Mouse (Mus musculus) liver, postnatal 0 days (tissue): ENCODE measurements around the gene Atg2b. TPM values are rescaled to one million over a fixed set of nuclear protein-coding genes. Genes with fewer than 3 reads are reported as not detected.
A peak's percentile ranks its signal among the peaks of the same experiment; 100 is the strongest.

ENCODE experiments used
- ATAC-seq: fragments of 200-750 bp; cut with Nextera tagmentation; 2 replicates; pipeline ENCODE4 v1.8.0; 2017; ENCODE audit warnings: mild to moderate bottlenecking, moderate library complexity
- DNase-seq: peaks from one replicate; pipeline ENCODE4 v3.0.0-alpha.2; 2016
- H3K27ac ChIP-seq: fragments of 300-500 bp; sonication (generic); 2 replicates; pipeline ENCODE4 v1.5.1; 2014; ENCODE audit warnings: antibody characterized with exemption, moderate library complexity, mild to moderate bottlenecking, low read depth
- H3K27me3 ChIP-seq: fragments of 300-500 bp; sonication (generic); 2 replicates; pipeline ENCODE4 v1.6.1; 2014; ENCODE audit warnings: low read length, control low read depth, mixed read lengths; ENCODE audit not compliant: insufficient read depth
- H3K36me3 ChIP-seq: fragments of 300-500 bp; sonication (generic); replicated peaks from 2 replicates; pipeline ENCODE4 v1.6.1; 2014; ENCODE audit warnings: mild to moderate bottlenecking, control low read depth, low read length, moderate library complexity, mixed read lengths; ENCODE audit not compliant: insufficient read depth
- H3K4me1 ChIP-seq: fragments of 300-500 bp; sonication (generic); 2 replicates; pipeline ENCODE4 v1.6.1; 2014; ENCODE audit warnings: antibody characterized with exemption, mild to moderate bottlenecking, control low read depth; ENCODE audit not compliant: insufficient read depth
- H3K4me2 ChIP-seq: fragments of 300-500 bp; sonication (generic); 2 replicates; pipeline ENCODE4 v1.6.1; 2014; ENCODE audit warnings: low read depth, mild to moderate bottlenecking, low read length, moderate library complexity, mixed read lengths
- H3K4me3 ChIP-seq: fragments of 300-500 bp; sonication (generic); 2 replicates; pipeline ENCODE4 v1.5.1; 2014; ENCODE audit warnings: low read depth, low read length
- H3K9ac ChIP-seq: fragments of 300-500 bp; sonication (generic); replicated peaks from 2 replicates; pipeline ENCODE4 v1.6.1; 2014; ENCODE audit warnings: mild to moderate bottlenecking, moderate library complexity
- H3K9me3 ChIP-seq: fragments of 300-500 bp; sonication (generic); 2 replicates; pipeline ENCODE4 v1.6.1; 2016; ENCODE audit warnings: mild to moderate bottlenecking, control low read depth, low read length, mixed read lengths
- CTCF ChIP-seq: sonication (generic); IDR thresholded peaks from 2 replicates; pipeline ENCODE4 v1.5.1; 2016; ENCODE audit warnings: antibody characterized with exemption, low read depth
- EP300 ChIP-seq: IDR thresholded peaks from 2 replicates; pipeline ENCODE4 v1.6.1; 2016; ENCODE audit warnings: antibody characterized with exemption, low read depth, mild to moderate bottlenecking
- WGBS: fragments of 180-500 bp; shearing (Covaris S2); extraction: QIAGEN DNeasy Blood & Tissue Kit; methylation state at CpG from one replicate; pipeline ENCODE4 v1.1.7; 2014; ENCODE audit not compliant: insufficient replicate concordance; 5-methylcytosine and 5-hydroxymethylcytosine counted together
- polyA plus RNA-seq: library from polyadenylated mRNA; unstranded; fragments of >200 nt; fragmentation: Nextera tagmentation; extraction: Ambion mirVana; gene quantifications from 2 replicates; pipeline ENCODE4 v1.2.1, GENCODE M21; 2015

Atg2b gene
- polyA plus RNA-seq, result 3.9 and 4.0 TPM in 2 replicates

DNA sequence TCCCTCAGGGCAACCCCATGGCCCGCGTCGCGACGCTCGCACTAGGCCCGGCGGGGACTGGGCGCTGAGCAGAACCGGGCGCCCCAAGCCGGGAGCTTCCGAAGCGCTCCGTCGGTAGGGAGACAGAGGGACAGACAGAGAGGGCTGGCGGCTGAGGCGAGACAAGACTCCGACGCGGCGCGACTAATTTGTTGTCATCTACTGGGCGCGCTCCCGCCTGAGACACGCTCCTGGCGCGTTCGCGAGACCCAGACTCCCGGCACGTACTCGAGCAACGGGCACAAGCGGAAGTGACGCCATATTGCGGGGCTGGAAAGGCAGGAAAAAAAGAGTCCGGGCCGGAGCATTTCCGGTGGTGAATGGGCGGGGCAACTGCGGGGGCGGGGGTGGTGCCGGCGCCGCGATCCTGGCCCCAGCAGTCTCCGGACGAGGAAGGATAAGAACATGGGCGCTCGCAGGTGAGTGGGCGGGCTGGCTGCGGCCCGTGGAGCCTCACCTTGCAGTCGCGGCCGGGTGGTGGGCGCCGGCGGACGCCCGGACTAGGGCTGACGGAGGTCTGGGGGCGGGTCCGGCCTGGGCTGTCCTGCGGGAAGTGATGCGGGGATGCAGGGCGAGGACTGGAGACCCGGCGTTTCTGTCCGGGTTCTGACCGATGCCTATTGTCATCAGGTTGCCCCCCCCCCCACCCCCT is at the start of gene Atg2b:
TSS of gene Atg2b (minus strand) at position 211 of the 691 bp plus-strand sequence.
- WGBS, result 1% methylated on average over 66 of the region's 73 CpGs
- Histone ChIP-seq H3K4me2 (peak within 1 kb of the TSS; percentile 98), H3K9ac (peak within 1 kb of the TSS; percentile 93), H3K4me1 (peaks cover 28% of the 10 kb centered on the region), H3K36me3 (peaks cover 6% of the 10 kb centered on the region; the same call in 1 of the 2 replicates), H3K27me3 (no peaks in the 10 kb centered on the region), H3K4me3 (peak within 1 kb of the TSS; percentile 91), H3K27ac (peak within 1 kb of the TSS; percentile 97), H3K9me3 (no peaks in the 10 kb centered on the region)
- DNase-seq (peak; percentile 98), ATAC-seq (peak; percentile 89)
- no peak for TF ChIP-seq EP300

DNA sequence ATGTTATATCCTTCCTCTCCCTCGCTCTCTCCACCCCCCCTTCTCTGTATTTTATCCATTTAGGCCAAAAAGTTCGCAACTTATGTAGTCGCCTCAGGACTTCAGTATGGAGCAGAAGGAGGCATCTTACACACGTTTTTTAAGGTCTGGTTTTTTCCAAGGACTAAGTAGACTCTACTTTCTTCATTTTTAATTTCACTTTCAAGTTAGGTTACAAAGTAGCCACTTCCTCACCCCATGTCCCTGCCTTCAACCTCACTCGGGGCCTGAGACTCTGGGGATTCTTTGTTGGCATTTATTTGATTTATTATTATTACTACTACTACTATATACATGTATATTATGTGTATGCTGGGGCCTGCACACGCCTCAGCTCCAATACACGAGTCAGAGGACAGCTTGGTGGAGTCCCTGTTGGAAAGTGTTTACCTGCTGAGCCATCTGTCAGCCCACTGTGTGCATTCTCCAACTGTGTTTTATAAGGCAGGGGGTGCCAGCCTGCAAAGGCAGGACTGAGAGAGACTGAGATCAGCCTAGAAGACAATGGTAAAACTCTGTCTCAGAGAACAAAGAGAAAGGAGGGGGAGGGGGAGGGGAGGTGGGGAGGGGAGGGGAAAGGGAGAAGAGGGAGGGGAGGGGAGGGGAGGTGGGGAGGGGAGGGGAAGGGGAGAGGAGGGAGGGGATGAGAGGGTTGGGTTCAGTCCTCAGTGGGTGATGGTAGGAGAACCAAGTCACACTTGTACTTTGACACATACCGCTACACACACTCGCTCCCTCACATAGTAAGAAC is 48.6 kb upstream of the Atg2b start:
- no peak overlapping the region for H3K4me2 ChIP-seq
- TF ChIP-seq CTCF (no peak), EP300 (no peak)
- no peak overlapping the region for H3K9ac ChIP-seq
- DNase-seq (no peak), ATAC-seq (no peak)
- no peaks in the 10 kb centered on the region for H3K27me3 ChIP-seq
- no peaks in the 10 kb centered on the region for H3K9me3 ChIP-seq
- H3K27ac ChIP-seq, result no peak overlapping the region
- peaks cover 3% of the 10 kb centered on the region for H3K4me1 ChIP-seq
- 68% methylated on average over 9 of the region's 9 CpGs for WGBS
- no peaks in the 10 kb centered on the region for H3K36me3 ChIP-seq
- H3K4me3 ChIP-seq, result no peak overlapping the region

DNA sequence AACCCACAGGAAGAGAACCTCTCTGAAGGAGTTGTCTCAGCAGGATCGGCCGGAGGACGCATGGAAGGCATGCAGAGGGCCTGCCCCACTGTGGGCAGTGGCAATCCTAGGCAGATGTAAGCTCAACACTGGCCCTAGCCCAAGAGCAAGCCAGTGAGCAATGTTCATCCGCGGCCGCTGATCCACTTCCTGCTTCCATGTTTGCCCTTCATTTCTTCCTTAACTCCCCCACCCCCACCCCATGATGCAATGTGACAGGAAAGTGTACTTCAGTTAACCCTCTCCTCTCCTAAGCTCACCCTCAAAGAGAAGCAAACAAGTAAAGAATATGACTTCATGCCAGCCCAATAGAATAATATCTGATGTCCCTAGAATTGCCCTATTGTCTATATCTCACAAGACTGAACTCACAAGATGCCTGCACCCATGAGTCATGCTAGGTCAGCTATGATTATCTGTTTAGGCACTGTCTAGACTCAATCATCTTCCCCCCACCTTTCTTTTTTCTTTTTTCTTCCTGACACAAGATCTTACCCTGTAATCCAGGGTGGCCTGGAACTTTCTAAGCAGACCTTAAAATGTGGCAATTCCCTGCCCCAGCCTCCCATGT is 45.9 kb upstream of the Atg2b start:
- Histone ChIP-seq H3K9me3 (no peaks in the 10 kb centered on the region), H3K9ac (no peak overlapping the region), H3K27me3 (no peaks in the 10 kb centered on the region), H3K4me1 (peaks cover 3% of the 10 kb centered on the region), H3K27ac (no peak overlapping the region), H3K4me3 (no peak overlapping the region), H3K36me3 (no peaks in the 10 kb centered on the region), H3K4me2 (no peak overlapping the region)
- ATAC-seq (peak; percentile 28; the same call in 1 of the 2 replicates), DNase-seq (no peak)
- 47% methylated on average over 6 of the region's 6 CpGs for WGBS
- TF ChIP-seq EP300, result no peak
- TF ChIP-seq CTCF, result no peak

DNA sequence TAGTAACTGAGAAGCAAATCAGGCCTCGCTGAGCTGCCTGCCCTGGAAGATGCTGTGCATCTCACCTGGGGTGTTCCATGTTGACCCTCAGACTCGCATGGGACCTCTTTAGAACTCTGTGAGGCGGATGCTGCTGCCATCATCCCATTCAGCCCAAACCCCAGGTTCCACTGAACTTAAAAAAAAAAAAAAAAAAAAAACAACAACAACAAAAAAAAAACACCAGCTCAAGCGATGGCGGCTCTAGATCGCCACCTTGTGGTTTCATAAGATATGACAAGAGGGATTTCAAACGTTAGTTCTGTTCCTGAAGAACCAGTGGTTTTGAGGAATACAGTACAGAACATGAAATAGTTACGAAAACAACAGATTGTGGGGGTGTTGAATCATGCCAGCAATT is 43.0 kb upstream of the Atg2b start:
- 26% methylated on average over 8 of the region's 8 CpGs for WGBS
- Histone ChIP-seq H3K27me3 (no peaks in the 10 kb centered on the region), H3K36me3 (no peaks in the 10 kb centered on the region)

DNA sequence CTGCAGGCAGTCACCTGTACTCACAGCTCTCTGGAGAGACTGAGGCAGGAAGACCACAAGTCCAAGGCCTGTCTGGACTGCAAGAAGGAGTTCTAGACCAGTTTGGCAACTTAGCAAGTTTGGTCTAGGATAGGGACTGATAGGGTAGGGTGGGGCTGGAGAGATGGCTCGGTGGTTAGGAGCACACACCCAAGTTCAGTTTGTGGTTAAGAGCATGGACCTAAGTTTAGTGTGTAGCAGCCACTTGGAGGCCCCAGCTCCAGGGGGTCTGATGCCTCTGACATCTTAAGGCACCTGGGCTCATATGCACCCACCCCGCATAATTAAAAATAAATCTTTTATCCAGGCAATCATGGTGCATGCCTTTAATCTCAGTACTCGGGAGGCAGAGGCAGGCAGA is 42.3 kb upstream of the Atg2b start:
- no peak overlapping the region for H3K9ac ChIP-seq
- no peak overlapping the region for H3K4me2 ChIP-seq
- no peak overlapping the region for H3K4me3 ChIP-seq
- peak; percentile 61 for ATAC-seq
- no peaks in the 10 kb centered on the region for H3K36me3 ChIP-seq
- no peak for DNase-seq
- H3K4me1 ChIP-seq, result peaks cover 6% of the 10 kb centered on the region
- H3K27ac ChIP-seq, result peak overlapping the region; percentile 39; the same call in 1 of the 2 replicates
- no peaks in the 10 kb centered on the region for H3K27me3 ChIP-seq
- TF ChIP-seq CTCF (no peak), EP300 (peak; percentile 68)
- WGBS, result 42% methylated on average over 3 of the region's 3 CpGs
- H3K9me3 ChIP-seq, result no peaks in the 10 kb centered on the region

More for the DNA sequence above, 43.0 kb upstream of the Atg2b start:
- Histone ChIP-seq H3K4me3 (no peak overlapping the region), H3K9ac (no peak overlapping the region), H3K9me3 (no peaks in the 10 kb centered on the region), H3K4me1 (peaks cover 6% of the 10 kb centered on the region), H3K4me2 (no peak overlapping the region), H3K27ac (no peak overlapping the region)
- ATAC-seq (no peak), DNase-seq (peak; percentile 52)
- TF ChIP-seq CTCF (peak; percentile 80), EP300 (no peak)

DNA sequence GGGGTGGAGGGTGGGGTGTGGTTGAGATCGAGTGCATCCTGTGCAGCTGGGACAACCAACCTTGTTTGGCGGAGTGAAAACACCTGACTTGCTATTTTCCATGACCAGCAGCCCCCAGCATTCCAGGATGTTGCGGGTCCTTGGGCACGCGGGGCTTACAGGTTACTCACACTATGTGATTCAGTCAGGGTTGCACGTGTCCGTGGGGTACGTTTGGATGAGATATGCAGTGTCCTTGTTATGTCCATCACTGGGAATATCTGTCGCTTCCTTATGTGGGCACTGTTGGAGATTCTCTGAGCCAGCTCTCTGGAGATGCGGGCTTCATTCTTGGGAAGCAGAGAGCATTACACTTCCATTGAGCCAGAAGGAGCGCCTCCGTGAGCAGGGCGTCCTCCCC is 40.7 kb upstream of the Atg2b start:
- no peak for ATAC-seq
- Histone ChIP-seq H3K36me3 (no peaks in the 10 kb centered on the region), H3K27me3 (no peaks in the 10 kb centered on the region), H3K27ac (no peak overlapping the region), H3K4me1 (peaks cover 4% of the 10 kb centered on the region), H3K4me3 (no peak overlapping the region), H3K9me3 (no peaks in the 10 kb centered on the region), H3K4me2 (no peak overlapping the region), H3K9ac (no peak overlapping the region)
- WGBS, result 75% methylated on average over 13 of the region's 13 CpGs
- no peak for TF ChIP-seq CTCF
- no peak for TF ChIP-seq EP300
- no peak for DNase-seq
